ENCODE assay signal across 18 mouse cellular contexts in genomic region chr16:9149209-9150135, GRCm38 (mm10).
DNase-seq lines count a peak whose midpoint lies in the region; ATAC-seq and TF ChIP-seq lines count a peak whose summit lies in the region.
"Had no signal": no experiment of that assay in that cellular context is flagged by ENCODE, and none has a peak within 500 bp of the region (broad histone marks: within the 10 kb centered on the region; RNA-seq: fewer than 3 reads in every experiment).

No protein-coding gene starts in this region.

- no peak for ATAC-seq in hindbrain, postnatal 0 days
- ATAC-seq in midbrain, embryonic 14.5 days (ENCODE audit: low FRiP score, low TSS enrichment): no peak
- peak; percentile 65 for ATAC-seq in lung, embryonic 15.5 days (ENCODE audit: borderline replicate concordance, extremely low read depth, low FRiP score, low TSS enrichment)
- ATAC-seq: intestine, embryonic 16.5 days had no signal

- H3K27me3 ChIP-seq in hindbrain, embryonic 10.5 days (ENCODE audit: insufficient read depth, poor library complexity, severe bottlenecking): no peaks in the 10 kb centered on the region
- H3K27me3 ChIP-seq in hindbrain, postnatal 0 days (ENCODE audit: insufficient read depth, low read length): no peaks in the 10 kb centered on the region
- H3K27me3 ChIP-seq in midbrain, embryonic 10.5 days (ENCODE audit: low read depth, poor library complexity, severe bottlenecking): no peaks in the 10 kb centered on the region
- H3K27me3 ChIP-seq in midbrain, embryonic 14.5 days (ENCODE audit: control insufficient read depth, insufficient read depth, low read length): no peaks in the 10 kb centered on the region
- H3K27me3 ChIP-seq in lung, embryonic 15.5 days: no peaks in the 10 kb centered on the region
- H3K27me3 ChIP-seq: embryonic facial prominence, embryonic 15.5 days; midbrain, embryonic 12.5 days had no signal

- peaks cover 10% of the 10 kb centered on the region for H3K4me1 ChIP-seq in hindbrain, embryonic 10.5 days (replicated peaks)
- peaks cover 3% of the 10 kb centered on the region; the same call in 1 of the 2 replicates for H3K4me1 ChIP-seq in hindbrain, postnatal 0 days (ENCODE audit: insufficient read depth, low read length)
- H3K4me1 ChIP-seq in midbrain, embryonic 10.5 days: peaks cover 10% of the 10 kb centered on the region
- no peaks in the 10 kb centered on the region for H3K4me1 ChIP-seq in midbrain, embryonic 14.5 days (ENCODE audit: control insufficient read depth, insufficient read depth, low read length)
- peaks cover 6% of the 10 kb centered on the region; the same call in 1 of the 2 replicates for H3K4me1 ChIP-seq in lung, embryonic 15.5 days

- no peak for DNase-seq in hindbrain, embryonic 10.5 days (ENCODE audit: low spot score)
- DNase-seq in hindbrain, postnatal 0 days (ENCODE audit: low spot score): no peak
- no peak for DNase-seq in midbrain, embryonic 10.5 days (ENCODE audit: low spot score)
- no peak for DNase-seq in midbrain, embryonic 14.5 days
- no peak for DNase-seq in ovary, postnatal 14 days (ENCODE audit: low spot score)
- DNase-seq in right cerebral cortex, postnatal 10 days (ENCODE audit: low spot score in 2 of 2): no peak
- DNase-seq: cerebellum, adult 8-10 months; gastrocnemius, postnatal 14 days; left cerebral cortex, postnatal 4 days; thymus, postnatal 4 days had no signal

- H3K36me3 ChIP-seq in hindbrain, embryonic 10.5 days: no peaks in the 10 kb centered on the region
- no peaks in the 10 kb centered on the region for H3K36me3 ChIP-seq in hindbrain, postnatal 0 days (ENCODE audit: insufficient read depth, low read length)
- H3K36me3 ChIP-seq in midbrain, embryonic 10.5 days: no peaks in the 10 kb centered on the region
- H3K36me3 ChIP-seq in midbrain, embryonic 14.5 days (ENCODE audit: control insufficient read depth, insufficient read depth, low read length): no peaks in the 10 kb centered on the region
- no peaks in the 10 kb centered on the region for H3K36me3 ChIP-seq in lung, embryonic 15.5 days
- H3K36me3 ChIP-seq: embryonic facial prominence, embryonic 15.5 days; forebrain, embryonic 10.5 days; midbrain, embryonic 12.5 days had no signal

- H3K4me3 ChIP-seq in hindbrain, embryonic 10.5 days: no peak overlapping the region
- H3K4me3 ChIP-seq in hindbrain, postnatal 0 days (ENCODE audit: low read length): no peak overlapping the region
- H3K4me3 ChIP-seq in midbrain, embryonic 10.5 days: no peak overlapping the region
- H3K4me3 ChIP-seq in midbrain, embryonic 14.5 days (replicated peaks; ENCODE audit: low read depth, low read length): no peak overlapping the region
- H3K4me3 ChIP-seq in lung, embryonic 15.5 days: no peak overlapping the region
- H3K4me3 ChIP-seq: embryonic facial prominence, embryonic 15.5 days; forebrain, embryonic 10.5 days; layer of hippocampus, adult 2 months; midbrain, embryonic 12.5 days had no signal

- peak overlapping the region; percentile 35; the same call in 1 of the 2 replicates for H3K27ac ChIP-seq in hindbrain, embryonic 10.5 days
- H3K27ac ChIP-seq in hindbrain, postnatal 0 days: no peak overlapping the region
- peak overlapping the region; percentile 39; the same call in 1 of the 2 replicates for H3K27ac ChIP-seq in midbrain, embryonic 10.5 days (replicated peaks)
- H3K27ac ChIP-seq in midbrain, embryonic 14.5 days (replicated peaks; ENCODE audit: low read depth, low read length): no peak overlapping the region
- peak overlapping the region; percentile 73 for H3K27ac ChIP-seq in lung, embryonic 15.5 days
- H3K27ac ChIP-seq: embryonic facial prominence, embryonic 15.5 days; forebrain, embryonic 10.5 days; hindbrain, embryonic 14.5 days; layer of hippocampus, adult 2 months; macrophage; midbrain, embryonic 12.5 days had no signal

- H3K9me3 ChIP-seq in hindbrain, embryonic 10.5 days: no peaks in the 10 kb centered on the region
- no peaks in the 10 kb centered on the region for H3K9me3 ChIP-seq in hindbrain, postnatal 0 days (ENCODE audit: low read length)
- no peaks in the 10 kb centered on the region for H3K9me3 ChIP-seq in midbrain, embryonic 10.5 days (replicated peaks)
- H3K9me3 ChIP-seq in midbrain, embryonic 14.5 days (ENCODE audit: control insufficient read depth, low read length): no peaks in the 10 kb centered on the region
- H3K9me3 ChIP-seq in lung, embryonic 15.5 days: no peaks in the 10 kb centered on the region
- H3K9me3 ChIP-seq: embryonic facial prominence, embryonic 15.5 days; forebrain, embryonic 10.5 days; midbrain, embryonic 12.5 days had no signal

- no peak overlapping the region for H3K9ac ChIP-seq in hindbrain, postnatal 0 days (replicated peaks; ENCODE audit: low read length)
- no peak overlapping the region for H3K9ac ChIP-seq in midbrain, embryonic 14.5 days (replicated peaks; ENCODE audit: low read length)
- no peak overlapping the region for H3K9ac ChIP-seq in lung, embryonic 15.5 days
- H3K9ac ChIP-seq: embryonic facial prominence, embryonic 15.5 days; hindbrain, embryonic 14.5 days; midbrain, embryonic 12.5 days had no signal

- 61% methylated on average over 8 of the region's 8 CpGs for WGBS in hindbrain, embryonic 10.5 days
- WGBS in hindbrain, postnatal 0 days: 53% methylated on average over 8 of the region's 8 CpGs
- 63% methylated on average over 8 of the region's 8 CpGs for WGBS in midbrain, embryonic 10.5 days
- 56% methylated on average over 8 of the region's 8 CpGs for WGBS in midbrain, embryonic 14.5 days
- WGBS in lung, embryonic 15.5 days: 52% methylated on average over 8 of the region's 8 CpGs

- no peak for TF ChIP-seq CTCF in hindbrain, postnatal 0 days (IDR thresholded peaks at IDR 0.05; ENCODE audit: low read depth)

- no peak overlapping the region for H3K4me2 ChIP-seq in hindbrain, postnatal 0 days (ENCODE audit: low read depth, low read length)
- H3K4me2 ChIP-seq in midbrain, embryonic 14.5 days (ENCODE audit: low read length): no peak overlapping the region
- no peak overlapping the region for H3K4me2 ChIP-seq in lung, embryonic 15.5 days
- H3K4me2 ChIP-seq: embryonic facial prominence, embryonic 15.5 days; hindbrain, embryonic 14.5 days; midbrain, embryonic 12.5 days had no signal

Comparison
In these comparisons a context has a peak if more than half of its experiments do, and no peak if none do; other contexts are left out.
1. H3K27ac ChIP-seq: peak in hindbrain, embryonic 10.5 days (single experiment), midbrain, embryonic 10.5 days (single experiment) and lung, embryonic 15.5 days (single experiment); none in hindbrain, postnatal 0 days (single experiment) and midbrain, embryonic 14.5 days (single experiment).